Mouse (Mus musculus) thymus, postnatal 25 days (tissue): ENCODE measurements around the gene Apof.
A peak's percentile ranks its signal among the peaks of the same experiment; 100 is the strongest.
"Not testable (repeated sequence)": the region's sequence is repeated elsewhere in the genome, so short reads cannot be mapped to it uniquely, and the experiment has no call there.

Experiments
- DNase-seq: peaks from one replicate; pipeline ENCODE4 v3.0.0; 2022

The Apof gene

GRCm38 (mm10) chr10:128259946-128260345, 8.5 kb upstream of the Apof start:
- no peak for DNase-seq

- DNase-seq: not testable (repeated sequence)
These were observed 8.1 kb upstream of the Apof start for GRCm38 (mm10) chr10:128260376-128260775.

GRCm38 (mm10) chr10:128262300-128262699, 6.2 kb upstream of the Apof start:
- DNase-seq: no peak

DNA sequence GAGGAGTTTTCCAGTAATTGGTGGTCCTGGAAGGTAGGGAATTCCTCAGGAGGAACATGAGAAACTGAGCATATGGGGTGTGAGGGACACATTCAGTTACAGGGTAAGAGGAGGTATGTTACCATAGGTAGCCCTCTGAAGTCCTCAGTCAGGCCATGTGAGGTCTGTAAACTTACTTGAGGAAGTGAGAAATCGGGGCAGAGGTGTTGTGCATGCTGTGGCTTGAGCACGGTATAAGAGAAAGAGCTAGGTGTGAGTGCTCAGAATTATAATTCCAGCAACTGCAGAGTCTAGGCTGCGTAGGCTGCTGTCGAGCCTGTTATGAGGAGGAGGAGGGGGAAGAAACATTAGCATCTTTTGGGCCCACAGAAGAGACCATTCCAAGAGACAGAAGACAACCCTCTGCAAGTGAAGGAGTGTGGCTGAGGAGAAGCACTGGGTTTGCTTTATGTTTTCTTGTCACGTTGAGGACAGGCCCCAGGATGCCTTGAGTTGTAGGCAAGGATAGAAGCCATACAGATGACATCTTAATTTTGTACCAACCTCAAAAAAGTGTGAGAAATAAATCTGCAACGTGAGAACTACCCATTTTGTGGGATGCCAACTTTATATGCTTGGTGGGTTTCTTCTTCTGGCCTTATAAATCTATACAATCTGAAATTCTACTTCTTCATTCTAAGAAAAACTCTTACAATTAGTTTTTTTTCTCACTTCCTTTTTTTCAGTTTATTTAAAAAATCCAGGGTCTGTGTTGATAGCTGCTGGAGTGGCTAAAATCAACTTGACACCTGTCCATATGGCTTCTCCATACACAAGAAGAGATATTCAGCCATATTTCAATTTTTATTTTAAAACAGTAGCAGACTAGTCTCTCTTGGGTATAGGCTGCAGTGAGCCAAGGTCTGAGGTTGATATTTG, 4.8 kb upstream of the Apof start:
- no peak for DNase-seq

- no peak for DNase-seq
These were observed 887 bp downstream of the Apof start for GRCm38 (mm10) chr10:128269206-128269910.

- peak; percentile 94 for DNase-seq
These were observed 1.9 kb downstream of the Apof start, which contains the start of gene Stat2 for GRCm38 (mm10) chr10:128270287-128270841. Gene Stat2, plus strand, starts transcription at chr10:128270559.

- DNase-seq: no peak
These were observed 2.4 kb downstream of the Apof start for GRCm38 (mm10) chr10:128270866-128271265.

- no peak for DNase-seq
These were observed 3.4 kb downstream of the Apof start for GRCm38 (mm10) chr10:128271883-128272282.

- DNase-seq: not testable (repeated sequence)
These were observed 4.5 kb downstream of the Apof start for GRCm38 (mm10) chr10:128272819-128273439.

DNA sequence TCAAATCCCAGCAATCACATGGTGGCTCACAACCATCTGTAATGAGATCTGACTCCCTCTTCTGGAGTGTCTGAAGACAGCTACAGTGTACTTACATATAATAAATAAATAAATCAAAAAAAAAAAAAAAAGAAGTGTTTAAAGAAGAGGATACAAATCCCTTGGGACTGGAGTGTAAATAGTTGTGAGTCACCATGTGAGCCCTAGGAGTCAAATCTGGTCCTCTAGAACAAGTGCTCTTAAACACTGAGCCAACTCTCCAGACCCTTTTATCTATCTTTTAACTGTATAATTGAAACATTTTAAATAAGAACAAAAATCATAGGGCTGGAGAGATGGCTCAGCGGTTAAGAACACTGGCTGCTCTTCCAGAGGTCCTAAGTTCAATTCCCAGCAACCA, 6.9 kb downstream of the Apof start:
- DNase-seq: not testable (repeated sequence)

DNA sequence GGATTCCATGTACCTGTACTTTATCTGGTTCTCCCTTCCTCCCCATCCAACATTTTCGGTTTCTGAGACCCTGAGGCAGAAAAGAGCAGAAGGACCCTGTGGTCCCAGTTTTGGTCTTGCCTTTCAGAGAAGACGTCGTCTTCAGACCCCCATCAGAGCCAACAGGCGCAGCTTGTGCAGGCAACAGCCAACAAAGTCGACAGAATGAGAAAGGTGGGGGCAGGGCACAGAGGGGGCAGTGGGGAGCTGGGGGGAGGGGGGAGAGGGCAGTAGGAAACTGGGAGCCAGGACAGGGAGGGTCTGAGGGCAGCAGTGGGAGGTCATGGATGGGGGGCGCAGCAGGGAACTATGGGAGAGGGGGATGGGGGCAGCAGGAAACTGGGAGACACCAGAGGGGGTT, 9.7 kb downstream of the Apof start:
- DNase-seq: no peak

- no peak for DNase-seq
These were observed 12.5 kb downstream of the Apof start for GRCm38 (mm10) chr10:128280943-128281342.

- no peak for DNase-seq
These were observed 13.2 kb downstream of the Apof start for GRCm38 (mm10) chr10:128281682-128282081.

DNA sequence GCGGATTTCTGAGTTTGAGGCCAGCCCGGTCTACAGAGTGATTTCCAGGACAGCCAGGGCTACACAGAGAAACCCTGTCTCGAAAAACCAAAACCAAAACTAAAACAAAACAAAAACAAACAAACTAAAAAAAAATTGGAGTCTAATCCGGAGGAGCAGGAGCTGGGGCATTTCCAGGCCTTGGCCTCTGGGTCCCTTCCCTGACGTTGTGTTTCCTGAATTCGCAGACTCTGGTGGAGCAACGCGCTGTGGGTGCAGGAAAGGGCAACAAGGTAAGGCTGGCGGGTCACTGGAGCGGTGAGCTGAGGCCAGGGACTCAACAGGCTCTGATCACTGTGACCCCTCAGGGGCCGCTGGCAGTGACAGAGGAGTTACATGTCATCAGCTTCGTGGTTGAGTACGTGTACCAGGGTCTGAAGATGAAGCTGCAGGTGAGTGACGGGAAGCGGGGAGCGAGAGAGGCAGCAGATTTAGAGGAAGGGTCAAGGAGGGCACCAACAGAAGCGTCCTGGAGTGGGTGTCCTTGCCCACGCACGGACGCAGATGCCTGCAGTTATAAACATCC, 14.5 kb downstream of the Apof start:
- no peak for DNase-seq

- peak; percentile 61 for DNase-seq
These were observed 15.4 kb downstream of the Apof start for GRCm38 (mm10) chr10:128283604-128284579.

DNA sequence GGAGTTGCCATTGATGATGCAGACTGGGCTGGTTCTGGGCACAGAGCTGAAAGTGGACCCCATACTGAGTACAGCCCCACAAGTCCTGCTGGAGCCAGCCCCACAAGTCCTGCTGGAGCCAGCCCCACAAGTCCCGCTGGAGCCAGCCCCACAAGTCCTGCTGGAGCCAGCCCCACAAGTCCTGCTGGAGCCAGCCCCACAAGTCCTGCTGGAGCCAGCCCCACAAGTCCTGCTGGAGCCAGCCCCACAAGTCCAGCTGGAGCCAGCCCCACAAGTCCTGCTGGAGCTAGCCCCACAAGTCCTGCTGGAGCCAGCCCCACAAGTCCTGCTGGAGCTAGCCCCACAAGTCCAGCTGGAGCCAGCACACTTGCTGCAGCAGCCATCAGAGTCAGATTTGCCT, 22.1 kb downstream of the Apof start:
- not testable (repeated sequence) for DNase-seq

DNA sequence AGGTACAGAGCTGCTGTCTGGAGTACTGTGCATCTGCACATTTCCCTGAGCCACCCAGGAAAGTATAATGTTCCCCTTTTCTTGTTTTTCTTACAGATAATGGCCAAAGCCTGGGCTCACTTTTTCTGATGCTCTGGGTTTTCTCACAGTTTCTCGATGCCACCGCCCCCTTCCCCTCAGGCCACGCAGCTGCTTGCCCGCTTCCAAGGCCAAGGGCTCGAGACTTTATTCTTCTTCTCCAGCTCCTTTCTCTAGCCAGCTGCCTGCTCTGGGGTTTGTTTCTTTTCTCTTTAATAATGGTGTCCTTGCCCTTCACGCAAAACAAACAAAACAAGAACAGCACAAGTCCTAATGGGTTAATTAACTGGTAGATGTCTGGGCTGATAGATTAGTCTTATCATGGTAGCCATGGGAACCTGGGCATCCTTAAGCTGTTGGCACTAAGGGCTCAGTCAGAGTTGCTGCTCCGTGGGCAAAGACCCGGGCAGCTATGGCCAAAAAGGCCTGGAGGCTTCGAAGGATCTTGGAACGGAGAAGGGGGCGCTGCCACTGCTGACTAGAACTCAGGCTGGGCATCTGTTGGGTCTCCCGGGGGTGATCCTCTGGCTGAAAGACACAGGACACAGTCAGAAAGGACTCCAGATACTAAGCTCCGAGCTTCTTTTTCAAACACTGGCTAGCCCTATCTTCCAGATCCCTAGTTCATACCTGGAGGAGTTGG, 28.1 kb downstream of the Apof start:
- DNase-seq: no peak

GRCm38 (mm10) chr10:128297221-128297620, 28.8 kb downstream of the Apof start:
- no peak for DNase-seq

GRCm38 (mm10) chr10:128297622-128298021, 29.2 kb downstream of the Apof start:
- no peak for DNase-seq

- DNase-seq: no peak
These were observed 29.8 kb downstream of the Apof start for GRCm38 (mm10) chr10:128298243-128298642.

- no peak for DNase-seq
These were observed 30.3 kb downstream of the Apof start, which contains the start of gene Il23a for GRCm38 (mm10) chr10:128298702-128299171. Gene Il23a, minus strand, starts transcription at chr10:128298752.
